Mouse (Mus musculus) myocyte (in vitro differentiated cells): ENCODE data around the gene Nsd2.

Source experiments
- CEBPB ChIP-seq: IDR thresholded peaks from 2 replicates; pipeline ENCODE4 v1.6.1; 2011; ENCODE audit warnings: mild to moderate bottlenecking, moderate library complexity; ENCODE audit not compliant: poor library complexity, insufficient read depth, severe bottlenecking
- E2F4 ChIP-seq: IDR thresholded peaks from one replicate; pipeline ENCODE4 v1.6.1; 2011; ENCODE audit warnings: mild to moderate bottlenecking, control low read depth, moderate library complexity; ENCODE audit not compliant: insufficient read depth
- MAX ChIP-seq: IDR thresholded peaks from one replicate; pipeline ENCODE4 v1.6.1; 2011; ENCODE audit warnings: low read depth, mild to moderate bottlenecking, control low read depth
- MYOD1 ChIP-seq, 3 experiments: IDR thresholded peaks; one replicate each; pipeline ENCODE4 v1.6.1; 2011; ENCODE audit warnings: control low read depth in 2 of 3, low read depth in 2 of 3, mild to moderate bottlenecking in 2 of 3, moderate library complexity in 1 of 3; ENCODE audit not compliant: insufficient read length in 2 of 3, control insufficient read depth in 1 of 3
- MYOG ChIP-seq, 3 experiments: IDR thresholded peaks; one replicate each; pipeline ENCODE4 v1.6.1; 2011; ENCODE audit warnings: control low read depth in 2 of 3, low read depth in 2 of 3, mild to moderate bottlenecking in 2 of 3; ENCODE audit not compliant: insufficient read length in 2 of 3, control insufficient read depth in 1 of 3, insufficient read depth in 1 of 3
- POLR2A ChIP-seq: IDR thresholded peaks from one replicate; pipeline ENCODE4 v1.6.1; 2011; ENCODE audit warnings: low read depth, mild to moderate bottlenecking, control low read depth, moderate library complexity; ENCODE audit not compliant: insufficient read length
- POLR2AphosphoS2 ChIP-seq: IDR thresholded peaks from one replicate; pipeline ENCODE4 v1.6.1; 2011; ENCODE audit warnings: low read depth, control low read depth; ENCODE audit not compliant: insufficient read length
- REST ChIP-seq: IDR thresholded peaks from one replicate; pipeline ENCODE4 v1.6.1; 2011; ENCODE audit warnings: mild to moderate bottlenecking, control low read depth, moderate library complexity; ENCODE audit not compliant: insufficient read depth, insufficient read length
- SRF ChIP-seq: IDR thresholded peaks from one replicate; pipeline ENCODE4 v1.6.1; 2011; ENCODE audit warnings: low read depth; ENCODE audit not compliant: control insufficient read depth, insufficient read length
- TCF12 ChIP-seq: IDR thresholded peaks from one replicate; pipeline ENCODE4 v1.6.1; 2011; ENCODE audit warnings: mild to moderate bottlenecking, control low read depth; ENCODE audit not compliant: poor library complexity, insufficient read depth, severe bottlenecking
- TCF3 ChIP-seq: IDR thresholded peaks from one replicate; pipeline ENCODE4 v1.6.1; 2011; ENCODE audit warnings: low read depth, control low read depth; ENCODE audit not compliant: insufficient read length
- USF1 ChIP-seq: IDR thresholded peaks from one replicate; pipeline ENCODE4 v1.6.1; 2011; ENCODE audit warnings: low read depth, mild to moderate bottlenecking, control low read depth, moderate library complexity

GRCm38 (mm10) chr5:33822456-33822855 is 1.9 kb downstream of the Nsd2 start:
- TF ChIP-seq POLR2A (no peak), E2F4 (no peak), MYOG (IDR thresholded peaks at IDR 0.05; ENCODE audit: control insufficient read depth in 1 of 3, insufficient read depth in 1 of 3, insufficient read length in 2 of 3, low read depth in 2 of 3) (no peak), POLR2AphosphoS2 (no peak), TCF12 (no peak), REST (no peak), TCF3 (no peak), CEBPB (no peak), MYOD1 (IDR thresholded peaks at IDR 0.05; ENCODE audit: control insufficient read depth in 1 of 3, insufficient read length in 2 of 3, low read depth in 2 of 3) (no peak), USF1 (no peak), MAX (no peak), SRF (no peak)
